Mouse (Mus musculus) ES-E14 (cell line): ENCODE measurements around the gene F10. TPM values are rescaled to one million over a fixed set of nuclear protein-coding genes. Genes with fewer than 3 reads are reported as not detected.
A peak's percentile ranks its signal among the peaks of the same experiment; 100 is the strongest.

Experiments
- DNase-seq: peaks from one replicate; pipeline ENCODE4 v3.0.0-alpha.2; 2013; ENCODE audit warnings: low read depth, low spot score
- H3K27ac ChIP-seq: 2 replicates; pipeline ENCODE4 v1.5.1; 2012; ENCODE audit warnings: low read depth, mild to moderate bottlenecking, low read length, moderate library complexity, mixed read lengths; ENCODE audit not compliant: poor library complexity, insufficient read depth, severe bottlenecking
- H3K36me3 ChIP-seq: 2 replicates; pipeline ENCODE4 v1.6.1; 2012; ENCODE audit warnings: mild to moderate bottlenecking, low read length, moderate library complexity, mixed read lengths; ENCODE audit not compliant: control insufficient read depth, poor library complexity, insufficient read depth, severe bottlenecking
- H3K4me1 ChIP-seq, 2 experiments: fragments of 150-350 bp in 1 of 2; sonication (generic) in 1 of 2; 2 replicates each; pipeline ENCODE4 v1.6.1; 2012; ENCODE audit warnings: low read length in 2 of 2, mild to moderate bottlenecking in 1 of 2, mixed read lengths in 1 of 2; ENCODE audit not compliant: control insufficient read depth in 2 of 2, insufficient read depth in 2 of 2, poor library complexity in 1 of 2
- H3K4me3 ChIP-seq, 2 experiments: fragments of 150-350 bp in 1 of 2; sonication (generic) in 1 of 2; 2 replicates each; pipeline ENCODE4 v1.5.1; 2012; ENCODE audit warnings: low read length in 2 of 2, low read depth in 1 of 2, mild to moderate bottlenecking in 1 of 2, mixed read lengths in 1 of 2; ENCODE audit not compliant: insufficient read depth in 1 of 2, poor library complexity in 1 of 2, severe bottlenecking in 1 of 2
- H3K9ac ChIP-seq: 2 replicates; pipeline ENCODE4 v1.6.1; 2012; ENCODE audit warnings: low read depth, mild to moderate bottlenecking, low read length, mixed read lengths; ENCODE audit not compliant: poor library complexity, insufficient read depth, severe bottlenecking
- H3K9me3 ChIP-seq: fragments of 150-350 bp; sonication (generic); 2 replicates; pipeline ENCODE4 v1.6.1; 2012; ENCODE audit warnings: low read depth, mild to moderate bottlenecking, low read length; ENCODE audit not compliant: control insufficient read depth, insufficient read depth
- CHD2 ChIP-seq: IDR thresholded peaks from 2 replicates; pipeline ENCODE4 v1.6.1; 2014; ENCODE audit warnings: mild to moderate bottlenecking, low read depth, low read length, inconsistent platforms
- HCFC1 ChIP-seq: IDR thresholded peaks from 2 replicates; pipeline ENCODE4 v1.6.1; 2012; ENCODE audit warnings: low read length, inconsistent platforms, borderline replicate concordance; ENCODE audit not compliant: insufficient read depth
- MAFK ChIP-seq: IDR thresholded peaks from 2 replicates; pipeline ENCODE4 v1.6.1; 2014; ENCODE audit warnings: mild to moderate bottlenecking, low read depth, low read length, inconsistent platforms; ENCODE audit not compliant: insufficient read depth
- ZC3H11A ChIP-seq: IDR thresholded peaks from 2 replicates; pipeline ENCODE4 v1.6.1; 2012; ENCODE audit warnings: low read depth, mild to moderate bottlenecking, inconsistent platforms, low read length, borderline replicate concordance
- ZNF384 ChIP-seq: IDR thresholded peaks from 2 replicates; pipeline ENCODE4 v1.6.1; 2012; ENCODE audit warnings: low read depth, low read length, inconsistent platforms
- in situ Hi-C, 2 experiments: fragments of 600-800 bp; cut with MboI; formaldehyde crosslinking; loops; one replicate each; pipeline ENCODE4 v1.15.1; 2025; ENCODE audit warnings: low sequenced_read_pairs in 2 of 2, inconsistent platforms in 1 of 2; ENCODE audit not compliant: unreplicated experiment in 2 of 2
- total RNA-seq: library from RNA; depleted of rRNA; stranded (reverse); fragments of 300-350 nt; gene quantifications from 2 replicates; pipeline ENCODE4 v1.2.3, GENCODE M21; 2012; rRNA removed

The F10 gene
- not detected in 2 replicates for total RNA-seq

- no peak for DNase-seq
- H3K4me1 ChIP-seq: no peaks in the 10 kb centered on the region
- in situ Hi-C loops: no loop called here
- no peak within 1 kb of the TSS for H3K9ac ChIP-seq
- no peak within 1 kb of the TSS for H3K4me3 ChIP-seq
- no peaks in the 10 kb centered on the region for H3K36me3 ChIP-seq
- no peaks in the 10 kb centered on the region for H3K9me3 ChIP-seq
- TF ChIP-seq HCFC1 (no peak), MAFK (no peak), ZC3H11A (no peak), CHD2 (no peak), ZNF384 (no peak)
- H3K27ac ChIP-seq: no peak within 1 kb of the TSS
Observed at GRCm38 (mm10) chr8:13037015-13037414, at the start of gene F10. Gene F10 (plus strand): TSS chr8:13037308.

DNA sequence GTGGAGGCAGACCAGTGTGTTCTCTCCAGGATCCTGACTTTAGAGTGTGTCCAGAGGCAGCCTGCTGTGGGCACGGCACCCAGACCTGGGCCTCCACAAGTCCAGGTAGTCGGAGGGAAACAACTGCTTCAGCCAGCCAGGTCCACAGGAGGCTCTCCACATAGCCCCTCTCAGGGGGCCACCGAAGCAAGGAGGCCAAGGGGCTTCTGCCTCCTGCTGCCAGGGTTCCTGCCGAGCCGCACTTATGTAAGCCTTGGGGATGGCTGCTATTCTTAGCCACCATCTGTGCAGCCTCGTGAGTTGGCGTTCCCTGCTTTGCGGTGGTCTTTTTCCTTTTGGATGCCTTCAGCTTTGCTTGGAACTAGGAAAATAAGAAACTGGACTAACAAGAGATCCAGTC, 49.5 kb upstream of the F10 start:
- no peak overlapping the region for H3K9ac ChIP-seq
- no peak overlapping the region for H3K4me3 ChIP-seq
- DNase-seq: no peak
- H3K36me3 ChIP-seq: no peaks in the 10 kb centered on the region; the same call in 1 of the 2 replicates
- H3K9me3 ChIP-seq: no peaks in the 10 kb centered on the region
- no peak overlapping the region for H3K27ac ChIP-seq
- TF ChIP-seq MAFK: no peak
- no peak for TF ChIP-seq ZNF384
- no peak for TF ChIP-seq CHD2
- TF ChIP-seq HCFC1: no peak
- no peak for TF ChIP-seq ZC3H11A
- H3K4me1 ChIP-seq: peaks cover 0 to 3% of the 10 kb centered on the region in 2 experiments; a peak in 1 of 4 replicates
- in situ Hi-C loops: loop anchor here in 1 of 2 experiments (25.0 kb wide), 1 partner anchor 275 kb away; the partner anchor contains the start of gene Adprhl1

DNA sequence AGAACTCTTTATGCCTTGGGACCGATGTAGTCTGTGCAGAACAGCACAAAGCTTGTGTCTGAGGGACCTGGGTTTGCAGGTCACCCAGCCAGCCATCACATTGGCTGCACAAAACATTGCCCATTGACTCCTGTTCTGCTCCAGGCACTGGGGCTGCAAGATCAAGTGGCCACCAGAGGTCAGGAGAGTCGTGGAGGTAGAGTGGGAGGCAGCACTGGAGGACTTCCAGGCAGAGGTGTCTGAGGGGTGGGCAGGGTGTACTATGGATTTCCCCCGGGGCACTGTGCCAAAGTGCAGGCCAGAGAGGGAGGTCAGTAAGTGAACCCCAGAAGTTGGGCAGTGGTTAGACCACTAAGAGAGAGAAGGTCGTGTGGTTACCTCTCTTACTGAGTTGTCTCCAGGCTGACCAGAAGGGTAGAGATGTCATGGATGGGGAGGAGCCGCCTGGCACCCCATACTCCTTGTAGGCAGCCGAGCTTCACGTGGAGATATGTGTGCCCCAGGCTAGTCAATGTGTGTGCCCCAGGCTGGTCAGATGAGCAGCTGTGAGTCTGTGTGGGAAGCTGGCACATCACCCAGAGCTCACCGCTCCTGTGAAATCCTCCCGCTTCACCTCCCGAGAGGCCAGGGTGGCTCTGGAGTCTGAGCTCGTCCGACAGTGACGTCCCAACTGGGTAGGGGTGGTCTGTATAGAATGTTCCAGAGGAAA, 48.2 kb upstream of the F10 start:
- H3K36me3 ChIP-seq: no peaks in the 10 kb centered on the region; the same call in 1 of the 2 replicates
- no peak overlapping the region for H3K9ac ChIP-seq
- in situ Hi-C loops: loop anchor here in 1 of 2 experiments (25.0 kb wide), 1 partner anchor 273 kb away; the partner anchor contains the start of gene Adprhl1
- peak; percentile 11; the same call in 1 of the 2 replicates for TF ChIP-seq ZC3H11A
- no peak for TF ChIP-seq ZNF384
- DNase-seq: no peak
- no peak overlapping the region for H3K27ac ChIP-seq
- H3K4me3 ChIP-seq: no peak overlapping the region
- H3K4me1 ChIP-seq: peaks cover 0 to 3% of the 10 kb centered on the region in 2 experiments; a peak in 1 of 4 replicates
- H3K9me3 ChIP-seq: no peaks in the 10 kb centered on the region

DNA sequence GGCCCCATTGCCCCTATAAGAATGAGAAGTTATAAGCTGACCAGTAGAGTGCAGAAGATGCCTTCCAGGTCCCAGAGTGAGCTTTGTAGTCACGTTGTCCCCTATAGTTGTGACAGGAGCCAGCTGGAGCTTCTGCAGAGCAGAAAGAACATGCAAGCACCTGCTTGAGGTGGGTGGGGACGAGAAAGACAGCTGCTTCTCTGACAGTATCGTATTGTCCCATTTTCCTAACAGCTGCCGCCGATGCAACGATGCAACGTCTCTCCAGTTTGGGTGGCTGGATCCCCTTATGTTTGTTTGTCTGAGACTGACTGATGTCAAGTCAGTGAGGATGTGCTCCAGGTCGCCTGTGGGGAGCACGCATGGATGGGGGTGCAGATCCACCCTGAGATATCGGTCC, 45.7 kb upstream of the F10 start:
- no peak for DNase-seq
- no peak overlapping the region for H3K27ac ChIP-seq
- no peak overlapping the region for H3K4me3 ChIP-seq
- no peaks in the 10 kb centered on the region; the same call in 1 of the 2 replicates for H3K36me3 ChIP-seq
- H3K9me3 ChIP-seq: no peaks in the 10 kb centered on the region
- peaks cover 0 to 3% of the 10 kb centered on the region in 2 experiments; a peak in 1 of 4 replicates for H3K4me1 ChIP-seq
- no peak for TF ChIP-seq CHD2
- no peak for TF ChIP-seq ZNF384
- no peak for TF ChIP-seq MAFK
- no peak for TF ChIP-seq ZC3H11A
- no peak for TF ChIP-seq HCFC1
- H3K9ac ChIP-seq: no peak overlapping the region
- in situ Hi-C loops: loop anchor here in 1 of 2 experiments (25.0 kb wide), 1 partner anchor 271 kb away; the partner anchor contains the start of gene Adprhl1
